In the genomic region with DNA sequence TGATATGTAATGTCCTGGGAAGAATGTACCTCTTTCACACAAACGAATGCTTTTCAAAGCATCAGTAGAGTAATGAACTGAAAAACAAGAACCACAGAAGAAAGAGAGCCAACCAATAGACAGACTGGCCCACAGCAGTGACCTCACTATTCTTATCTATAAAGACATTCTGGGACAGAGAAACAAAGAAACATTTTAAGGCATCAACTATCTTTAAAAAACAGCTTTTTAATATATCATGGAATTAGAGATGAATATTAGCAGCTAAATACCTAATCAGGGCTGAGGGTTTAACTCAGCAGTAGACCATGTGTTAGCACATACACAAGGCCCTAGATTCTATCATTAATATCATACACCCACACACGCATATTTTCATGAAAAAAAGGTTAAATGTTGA, we compare ENCODE assay signal across 20 mouse cellular contexts. TPM values are rescaled to one million over a fixed set of nuclear protein-coding genes. Genes with fewer than 3 reads are reported as not detected.
DNase-seq lines count a peak whose midpoint lies in the region; ATAC-seq and TF ChIP-seq lines count a peak whose summit lies in the region.
"Had no signal": no experiment of that assay in that cellular context is flagged by ENCODE, and none has a peak within 500 bp of the region (broad histone marks: within the 10 kb centered on the region; RNA-seq: fewer than 3 reads in every experiment).

No protein-coding gene starts in this region.

- TF ChIP-seq EP300 in liver, embryonic 14.5 days (IDR thresholded peaks at IDR 0.05; ENCODE audit: low read depth) = peak; percentile 58

- peak overlapping the region; percentile 21 for H3K4me2 ChIP-seq in liver, embryonic 14.5 days (ENCODE audit: low read depth)
- H3K4me2 ChIP-seq: embryonic facial prominence, embryonic 12.5 days; forebrain, embryonic 13.5 days; heart, embryonic 12.5 days; hindbrain, embryonic 12.5 days had no signal

- 27% methylated on average over 2 of the region's 2 CpGs for WGBS in liver, embryonic 14.5 days (ENCODE audit: insufficient replicate concordance)

- H3K9ac ChIP-seq in liver, embryonic 14.5 days (replicated peaks) = peak overlapping the region; percentile 5; the same call in 1 of the 2 replicates
- H3K9ac ChIP-seq: embryonic facial prominence, embryonic 12.5 days; forebrain, embryonic 13.5 days; forebrain, postnatal 0 days; heart, embryonic 12.5 days; hindbrain, embryonic 12.5 days had no signal

- no peak overlapping the region for H3K4me3 ChIP-seq in G1E (ENCODE audit: low read depth, low read length)
- no peak overlapping the region for H3K4me3 ChIP-seq in liver, embryonic 14.5 days (ENCODE audit: insufficient read depth in 1 of 2, low read depth in 2 of 2, low read length in 2 of 2)
- H3K4me3 ChIP-seq: embryonic facial prominence, embryonic 12.5 days; forebrain, embryonic 13.5 days; gastrocnemius, adult 2 months; heart, embryonic 12.5 days; hindbrain, embryonic 12.5 days had no signal

- no peaks in the 10 kb centered on the region for H3K9me3 ChIP-seq in G1E (replicated peaks)
- H3K9me3 ChIP-seq in liver, embryonic 14.5 days (ENCODE audit: control insufficient read depth, low read length) = no peaks in the 10 kb centered on the region
- H3K9me3 ChIP-seq: embryonic facial prominence, embryonic 12.5 days; forebrain, embryonic 13.5 days; heart, embryonic 12.5 days; hindbrain, embryonic 12.5 days had no signal

- peak; percentile 72 for ATAC-seq in G1E (ENCODE audit: extremely low read depth, insufficient number of reproducible peaks, low FRiP score, poor library complexity, severe bottlenecking)
- ATAC-seq in erythroblast, adult 5-6 weeks (replicated peaks; ENCODE audit: low FRiP score, poor library complexity, severe bottlenecking) = 0 out of 2 replicates have a peak, but pooled peaks have one; percentile 20
- peak; percentile 30; the same call in 1 of the 2 replicates for ATAC-seq in liver, embryonic 14.5 days (ENCODE audit: insufficient read depth)
- peak; percentile 40 for ATAC-seq in megakaryocyte progenitor cell, adult 5-6 weeks (replicated peaks; ENCODE audit: poor library complexity)
- ATAC-seq: forebrain, embryonic 13.5 days; forebrain, postnatal 0 days; hindbrain, postnatal 0 days had no signal

- H3K27ac ChIP-seq in liver, embryonic 14.5 days = peak overlapping the region; percentile 62
- H3K27ac ChIP-seq: embryonic facial prominence, embryonic 12.5 days; forebrain, embryonic 13.5 days; gastrocnemius, adult 2 months; hindbrain, embryonic 12.5 days; hindbrain, postnatal 0 days had no signal

- no peaks in the 10 kb centered on the region for H3K27me3 ChIP-seq in G1E (ENCODE audit: insufficient read depth, low read length)
- no peaks in the 10 kb centered on the region for H3K27me3 ChIP-seq in liver, embryonic 14.5 days (ENCODE audit: control insufficient read depth, insufficient read depth, low read length)
- H3K27me3 ChIP-seq: embryonic facial prominence, embryonic 12.5 days; forebrain, embryonic 13.5 days; heart, embryonic 12.5 days; hindbrain, embryonic 12.5 days had no signal

- H3K4me1 ChIP-seq in G1E (ENCODE audit: insufficient read depth, low read depth, low read length) = peaks cover 81% of the 10 kb centered on the region
- peaks cover 73 to 76% of the 10 kb centered on the region in 2 experiments for H3K4me1 ChIP-seq in liver, embryonic 14.5 days (replicated peaks; ENCODE audit: control insufficient read depth in 2 of 2, insufficient read depth in 2 of 2, low read length in 1 of 2)
- H3K4me1 ChIP-seq: embryonic facial prominence, embryonic 12.5 days; heart, embryonic 12.5 days; hindbrain, embryonic 12.5 days had no signal

- TF ChIP-seq CTCF in G1E (IDR thresholded peaks at IDR 0.05; ENCODE audit: low read depth, low read length) = no peak
- TF ChIP-seq CTCF in liver, embryonic 14.5 days (IDR thresholded peaks at IDR 0.05; ENCODE audit: low read depth) = no peak

- peaks cover 80% of the 10 kb centered on the region for H3K36me3 ChIP-seq in G1E (replicated peaks)
- peaks cover 45% of the 10 kb centered on the region for H3K36me3 ChIP-seq in liver, embryonic 14.5 days (replicated peaks; ENCODE audit: control insufficient read depth, insufficient read depth, low read depth)

- DNase-seq in G1E (ENCODE audit: low spot score) = peak; percentile 34
- DNase-seq in liver, embryonic 14.5 days (ENCODE audit: low read depth in 3 of 3, low spot score in 3 of 3) = no peak
- DNase-seq in urinary bladder, postnatal 4 days (ENCODE audit: low spot score in 2 of 2) = no peak
- no peak for DNase-seq in heart, postnatal 4 days
- DNase-seq in frontal cortex, adult 2 months (ENCODE audit: extremely low spot score in 1 of 2, low spot score in 1 of 2) = no peak
- DNase-seq: adrenal gland, adult 8-10 months; adrenal gland, postnatal 36 days; cerebellum, adult 8-10 months; cerebellum, postnatal 14 days; gastrocnemius, adult 2 months; gastrocnemius, postnatal 25 days; heart, postnatal 36 days had no signal

RNA-seq across cellular contexts. Expression of gene Prim2, which starts 42.5 kb away (rescaled TPM):
- 214 and 237 TPM in 2 replicates for total RNA-seq in G1E (2014; fragmentation: Nextera tagmentation)
- 157 and 159 TPM in 2 replicates for total RNA-seq in G1E (2017)
- 16.6 and 24.9 TPM in 2 replicates for polyA plus RNA-seq in G1E (2012)
- 22.3 and 26.5 TPM in 2 replicates for total RNA-seq in erythroblast, adult 5-6 weeks (2015; ENCODE audit: low replicate concordance)
- 37.0 and 42.5 TPM in 2 replicates for total RNA-seq in erythroblast, adult 5-6 weeks (2017; ENCODE audit: low replicate concordance)
- polyA plus RNA-seq in liver, embryonic 14.5 days (2012; rRNA removed) = 23.4 and 34.1 TPM in 2 replicates
- polyA plus RNA-seq in liver, embryonic 14.5 days (2014; fragmentation: Nextera tagmentation; extraction: Ambion mirVana) = 38.1 and 40.7 TPM in 2 replicates
- 76.3 and 79.8 TPM in 2 replicates for total RNA-seq in megakaryocyte progenitor cell, adult 5-6 weeks (2015)
- total RNA-seq in megakaryocyte progenitor cell, adult 5-6 weeks (2017) = 88.4 and 90.3 TPM in 2 replicates
- 10 to 100 TPM; 10.1 to 10.6 TPM for total RNA-seq in heart, postnatal 4 days (2021)
- 9.6 and 9.9 TPM in 2 replicates for polyA plus RNA-seq in frontal cortex, adult 2 months (2012; rRNA removed)

Comparison
In these comparisons a context has a peak if more than half of its experiments do, and no peak if none do; other contexts are left out.
1. ATAC-seq: peak in every context shown above with its lines; median percentile 72 in G1E; 40 in megakaryocyte progenitor cell, adult 5-6 weeks; 30 in liver, embryonic 14.5 days; 20 in erythroblast, adult 5-6 weeks.